Mouse (Mus musculus) Patski (cell line): Measurements from ENCODE around the gene Moap1. TPM values are rescaled to one million over a fixed set of nuclear protein-coding genes. Genes with fewer than 3 reads are reported as not detected.

Experiments
- ATAC-seq: fragments of 100-300 bp; one replicate; pipeline ENCODE4 v1.8.0; 2021
- CTCF ChIA-PET: fragments of 350-600 bp; sonication (Branson Sonifier 250); formaldehyde crosslinking; loops from one replicate; lab custom pipeline; 2022; ENCODE audit warnings: inconsistent platforms; lab: Charles Lee
- POLR2A ChIA-PET: fragments of 350-600 bp; sonication (Branson Sonifier 250); formaldehyde crosslinking; loops from one replicate; lab custom pipeline; 2022; ENCODE audit warnings: antibody characterized with exemption, inconsistent platforms; lab: Charles Lee
- DNase-seq: peaks from one replicate; pipeline ENCODE4 v3.0.0-alpha.2; 2011; ENCODE audit warnings: low read depth, low spot score
- H3K27me3 ChIP-seq: fragments of 371-371 bp; one replicate; pipeline ENCODE4 v1.5.1; 2021
- CTCF ChIP-seq: fragments of 100-300 bp; IDR thresholded peaks from one replicate; pipeline ENCODE4 v1.5.1; 2021
- in situ Hi-C: fragments of 300-500 bp; cut with MboI; formaldehyde crosslinking; loops from 3 replicates; pipeline ENCODE4 v1.11.1; 2018; ENCODE audit warnings: low pct_unique_long_range_greater_than_20kb, mixed read lengths
- polyA plus RNA-seq: library from polyadenylated mRNA; unstranded; gene quantifications from one replicate; pipeline ENCODE4 v1.2.3, GENCODE M21; 2021

Gene Moap1
- polyA plus RNA-seq, 1 experiment from 2014 or later: 13.3 TPM

GRCm38 (mm10) chr12:102743036-102743588 lies 349 bp downstream of the Moap1 start:
- ATAC-seq (peak; percentile 3), DNase-seq (no peak)
- ChIA-PET CTCF (no interaction called here), POLR2A (no interaction called here)
- in situ Hi-C loops: no loop called here
- TF ChIP-seq CTCF: no peak
- H3K27me3 ChIP-seq: no peaks in the 10 kb centered on the region

GRCm38 (mm10) chr12:102742056-102742455 lies 1.4 kb downstream of the Moap1 start:
- no peak for TF ChIP-seq CTCF
- in situ Hi-C loops: no loop called here

GRCm38 (mm10) chr12:102740285-102740684 lies 3.2 kb downstream of the Moap1 start:
- CTCF ChIA-PET: interaction anchor here (0.9 to 1.9 kb wide), 6 partner anchors 9 to 30 kb away, joined by 3 to 7 read pairs (median 4); no protein-coding TSS in a partner anchor
- in situ Hi-C loops: no loop called here
- DNase-seq (no peak), ATAC-seq (no peak)
- no peaks in the 10 kb centered on the region for H3K27me3 ChIP-seq
- POLR2A ChIA-PET: interaction anchor here (0.7 to 1.1 kb wide), 2 partner anchors 15 to 23 kb away, joined by 4 read pairs; no protein-coding TSS in a partner anchor
- TF ChIP-seq CTCF: peak; percentile 59

More at GRCm38 (mm10) chr12:102742056-102742455, 1.4 kb downstream of the Moap1 start:
- H3K27me3 ChIP-seq: no peaks in the 10 kb centered on the region
- ATAC-seq: no peak
- DNase-seq: no peak
- ChIA-PET CTCF (no interaction called here), POLR2A (interaction anchor here (0.6 kb wide), 1 partner anchor 520 kb away, joined by 3 read pairs; no protein-coding TSS in a partner anchor)

GRCm38 (mm10) chr12:102739096-102739495 lies 4.4 kb downstream of the Moap1 start:
- ATAC-seq: no peak
- DNase-seq: no peak
- POLR2A ChIA-PET: no interaction called here
- no peak for TF ChIP-seq CTCF
- in situ Hi-C loops: no loop called here
- no peaks in the 10 kb centered on the region for H3K27me3 ChIP-seq
- CTCF ChIA-PET: interaction anchor here (0.9 to 1.9 kb wide), 4 partner anchors 15 to 214 kb away, joined by 3 to 5 read pairs (median 3); no protein-coding TSS in a partner anchor

GRCm38 (mm10) chr12:102733381-102733780 lies 10.1 kb downstream of the Moap1 start:
- ATAC-seq (no peak), DNase-seq (no peak)
- in situ Hi-C loops: loop anchor here (5.0 kb wide), 1 partner anchor 206 kb away; no protein-coding TSS in a partner anchor
- ChIA-PET POLR2A (no interaction called here), CTCF (no interaction called here)
- TF ChIP-seq CTCF: peak; percentile 80
- H3K27me3 ChIP-seq: no peaks in the 10 kb centered on the region

- in situ Hi-C loops: loop anchor here (5.0 kb wide), 1 partner anchor 204 kb away; no protein-coding TSS in a partner anchor
- POLR2A ChIA-PET: interaction anchor here (0.6 to 0.7 kb wide), 2 partner anchors 16 to 91 kb away, joined by 3 to 4 read pairs; no protein-coding TSS in a partner anchor
- TF ChIP-seq CTCF: no peak
- CTCF ChIA-PET: interaction anchor here (1.7 to 3.5 kb wide), 2 partner anchors 9 to 11 kb away, joined by 4 to 12 read pairs; no protein-coding TSS in a partner anchor
- DNase-seq (peak; percentile 55), ATAC-seq (peak; percentile 36)
- H3K27me3 ChIP-seq: no peaks in the 10 kb centered on the region
Measured at GRCm38 (mm10) chr12:102730798-102731619, 12.5 kb downstream of the Moap1 start.

- peak; percentile 64 for DNase-seq
- no peak for TF ChIP-seq CTCF
- ChIA-PET POLR2A (interaction anchor here (0.7 to 0.8 kb wide), 2 partner anchors 90 to 253 kb away, joined by 3 read pairs; no protein-coding TSS in a partner anchor), CTCF (interaction anchor here (3.5 kb wide), 1 partner anchor 11 kb away, joined by 12 read pairs; no protein-coding TSS in a partner anchor)
- peak; percentile 81 for ATAC-seq
- no peaks in the 10 kb centered on the region for H3K27me3 ChIP-seq
- in situ Hi-C loops: loop anchor here (5.0 kb wide), 1 partner anchor 203 kb away; no protein-coding TSS in a partner anchor
Measured at GRCm38 (mm10) chr12:102729855-102730797, 13.3 kb downstream of the Moap1 start.

GRCm38 (mm10) chr12:102725761-102726175 lies 17.7 kb downstream of the Moap1 start:
- TF ChIP-seq CTCF: no peak
- no peak for ATAC-seq
- DNase-seq: no peak
- CTCF ChIA-PET: no interaction called here
- in situ Hi-C loops: no loop called here
- POLR2A ChIA-PET: no interaction called here
- no peaks in the 10 kb centered on the region for H3K27me3 ChIP-seq

GRCm38 (mm10) chr12:102725146-102725545 lies 18.3 kb downstream of the Moap1 start:
- POLR2A ChIA-PET: no interaction called here
- no peak for DNase-seq
- ATAC-seq: no peak
- no peak for TF ChIP-seq CTCF
- CTCF ChIA-PET: no interaction called here
- H3K27me3 ChIP-seq: no peaks in the 10 kb centered on the region
- in situ Hi-C loops: no loop called here
